Mouse (Mus musculus): Measurements from ENCODE around the gene Scgb2b21.
"Not testable (repeated sequence)": the region's sequence is repeated elsewhere in the genome, so short reads cannot be mapped to it uniquely, and the experiment has no call there.

Gene Scgb2b21

DNA sequence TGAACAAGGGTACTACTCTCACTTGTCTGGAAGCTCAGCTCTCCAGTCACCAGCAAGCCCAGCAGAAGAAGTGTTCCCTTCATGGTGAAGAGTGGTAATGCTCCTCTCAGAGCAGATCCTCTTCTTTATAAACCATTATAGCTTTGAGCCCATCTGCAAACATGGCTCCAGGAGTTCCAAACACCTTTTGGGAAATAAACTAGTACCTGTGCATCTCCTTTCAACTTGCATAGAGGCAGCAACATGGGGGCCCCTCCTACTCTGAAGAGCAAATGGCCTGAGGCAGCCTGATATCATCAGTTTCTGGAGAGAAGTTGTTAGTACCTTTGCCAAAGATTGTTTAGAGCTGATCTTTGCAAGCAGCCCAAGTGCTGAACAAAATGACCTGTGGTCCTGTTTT is at the start of gene Scgb2b21:
Gene Scgb2b21 (minus strand): TSS at position 101 of the 400 bp plus-strand sequence.
- DNase-seq (ENCODE audit: low read depth): no peak

DNA sequence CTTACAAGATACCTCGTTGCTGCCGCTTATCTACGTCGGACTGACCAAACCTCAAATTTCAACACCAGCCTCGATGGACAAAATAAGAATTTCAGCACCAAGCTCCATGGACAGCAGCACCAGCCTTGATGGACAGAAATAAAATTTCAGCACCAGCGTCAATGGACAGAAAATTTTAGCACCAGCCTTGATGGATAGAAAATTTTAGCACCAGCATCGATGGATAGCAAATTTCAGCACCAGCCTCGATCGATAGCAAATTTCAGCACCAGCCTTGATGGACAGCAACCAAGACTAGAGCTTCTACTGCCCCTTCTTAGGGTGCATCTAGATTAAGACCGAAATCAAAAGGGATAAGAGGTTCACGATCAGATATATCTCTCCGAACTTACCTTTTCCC is 23.2 kb upstream of the Scgb2b21 start:
- DNase-seq (ENCODE audit: low read depth): not testable (repeated sequence)
